Mouse (Mus musculus): ENCODE measurements around the gene Fbln5. TPM values are rescaled to one million over a fixed set of nuclear protein-coding genes. Genes with fewer than 3 reads are reported as not detected.

The Fbln5 gene
- polyA plus RNA-seq, 3 experiments from 2014 or later: not detected

DNA sequence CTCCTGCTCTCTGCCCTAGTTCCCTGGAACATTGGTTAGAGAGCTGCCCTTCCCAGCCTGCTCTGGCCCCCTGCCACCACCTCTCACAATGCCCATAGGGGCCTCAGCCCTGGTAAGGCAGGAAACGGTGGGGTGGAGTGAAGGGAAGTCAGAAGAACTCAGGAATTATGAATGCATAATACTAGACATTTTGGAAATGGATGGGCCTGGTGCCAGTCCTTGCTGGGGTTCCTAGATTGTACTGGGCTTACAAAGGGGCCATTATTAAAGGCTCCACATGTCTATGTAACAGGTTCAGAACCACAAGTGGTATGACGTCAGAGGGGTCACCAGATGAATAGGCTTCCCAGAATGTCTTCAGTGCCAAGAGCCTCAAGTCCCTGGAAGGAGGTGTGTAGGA is 11.5 kb downstream of the Fbln5 start:
- no peak for ATAC-seq

GRCm38 (mm10) chr12:101802445-101802844 is 16.4 kb downstream of the Fbln5 start:
- ATAC-seq: no peak

- no peak for ATAC-seq
These were observed 17.1 kb downstream of the Fbln5 start for GRCm38 (mm10) chr12:101801744-101802143.

DNA sequence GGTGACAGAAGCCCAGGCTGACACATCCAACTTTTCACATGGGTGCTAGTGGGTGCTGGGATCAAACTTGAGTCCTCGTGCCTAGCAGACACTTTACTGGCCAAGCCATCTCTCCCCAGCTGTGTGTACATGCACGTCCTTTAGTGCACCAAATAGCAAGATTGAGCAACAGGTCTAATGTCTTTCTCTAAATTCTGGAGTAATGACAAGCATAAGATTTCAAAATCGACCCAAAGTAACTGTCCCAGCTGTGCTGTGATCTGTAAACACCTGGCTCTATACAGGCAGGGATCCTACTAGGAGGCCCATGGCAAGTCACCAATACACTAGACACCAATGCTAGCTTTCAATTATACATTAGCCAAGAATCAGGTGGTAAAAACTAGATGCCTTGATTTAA is 17.8 kb downstream of the Fbln5 start:
- no peak for ATAC-seq

DNA sequence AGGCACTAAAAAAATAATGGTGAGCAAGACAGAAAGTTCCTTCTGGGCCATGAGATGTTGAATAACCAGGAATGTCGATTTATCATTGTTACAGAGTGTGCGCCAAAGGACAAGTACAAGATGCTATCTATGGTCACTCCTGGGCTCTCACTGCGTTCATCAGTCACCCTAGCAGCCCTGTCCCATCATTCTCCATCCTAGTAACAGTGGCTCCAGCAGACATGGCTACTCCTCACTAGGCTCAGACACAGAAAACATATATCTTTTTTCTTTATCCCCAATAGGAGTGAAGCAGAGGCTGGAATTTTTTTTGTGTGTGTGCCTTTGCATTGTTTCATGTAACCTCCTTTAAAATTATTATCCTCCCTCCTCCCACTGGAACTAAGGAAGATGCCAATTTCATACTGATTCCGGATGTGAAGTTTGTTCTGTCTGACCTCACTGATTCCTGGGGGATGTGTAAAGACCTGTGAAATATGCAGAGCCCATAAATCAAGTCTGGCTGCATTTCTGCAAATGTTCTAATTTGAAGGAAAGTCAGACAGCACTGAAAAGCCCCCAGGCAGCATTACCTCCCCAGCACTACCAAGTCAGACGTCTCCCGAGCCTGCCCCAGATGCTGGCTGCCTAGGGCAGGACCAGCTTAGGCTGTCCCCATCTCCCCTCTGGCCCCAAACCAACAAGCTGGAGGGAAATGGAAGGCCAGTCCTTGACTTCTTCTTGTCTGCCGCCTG is 20.5 kb downstream of the Fbln5 start:
- ATAC-seq: no peak

DNA sequence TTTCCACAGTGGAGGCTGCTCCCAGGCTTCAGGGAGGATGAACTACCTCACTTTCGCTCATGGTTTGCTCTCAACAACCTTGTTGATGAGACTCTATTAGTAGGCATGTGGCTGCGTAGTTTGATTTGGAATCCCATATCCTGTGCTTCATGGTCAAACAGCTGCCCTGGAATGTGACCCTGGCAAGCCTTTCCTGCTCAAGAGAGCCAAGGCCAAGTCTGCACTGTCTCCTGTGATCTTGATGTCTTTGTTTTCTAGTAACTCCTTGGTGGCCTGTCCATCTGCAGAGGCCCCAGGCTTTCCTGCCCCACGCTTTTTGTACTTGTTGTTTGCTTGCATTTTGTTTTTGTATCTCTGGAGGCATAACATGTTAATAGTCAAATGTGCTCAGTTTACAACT is 24.4 kb downstream of the Fbln5 start:
- ATAC-seq: no peak

DNA sequence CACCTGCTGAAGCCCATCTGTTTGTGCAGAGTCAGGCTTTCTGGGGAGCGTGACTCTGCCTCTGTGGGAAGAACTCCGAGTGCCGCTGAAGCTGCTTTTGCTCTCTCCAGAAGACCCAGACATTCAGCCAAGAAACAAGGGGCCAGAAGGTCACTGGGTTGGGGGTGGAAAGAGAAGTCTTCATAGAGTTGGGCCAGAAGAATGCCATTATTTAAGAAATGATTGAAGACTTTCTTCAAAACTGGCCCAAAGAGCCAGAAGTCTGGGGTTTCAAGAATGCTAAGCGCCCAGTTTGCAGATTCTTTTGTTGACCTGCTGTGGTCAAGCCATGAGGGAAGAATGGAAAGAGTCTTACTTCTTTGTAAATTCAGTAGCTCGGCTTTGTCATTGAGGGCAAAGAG is 25.6 kb downstream of the Fbln5 start:
- ATAC-seq: no peak

DNA sequence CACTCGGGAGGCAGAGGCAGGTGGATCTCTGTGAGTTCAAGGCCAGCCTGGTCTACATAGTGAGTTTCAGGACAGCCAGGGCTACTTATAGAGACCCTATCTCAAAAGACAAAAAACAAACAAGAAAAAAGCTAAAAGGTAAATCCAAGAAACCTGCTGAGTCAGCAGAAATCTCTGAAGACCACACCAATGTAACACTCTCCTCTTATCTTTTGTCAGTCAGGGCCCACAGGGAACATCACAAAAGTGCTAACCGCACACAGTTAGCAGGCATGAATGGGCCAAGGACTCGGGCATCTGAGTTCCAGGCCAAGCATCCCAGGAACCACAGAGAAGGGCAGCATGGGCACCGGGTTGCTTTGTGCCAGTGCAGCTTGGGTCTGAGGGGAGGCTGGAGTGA is 26.2 kb downstream of the Fbln5 start:
- ATAC-seq: no peak

DNA sequence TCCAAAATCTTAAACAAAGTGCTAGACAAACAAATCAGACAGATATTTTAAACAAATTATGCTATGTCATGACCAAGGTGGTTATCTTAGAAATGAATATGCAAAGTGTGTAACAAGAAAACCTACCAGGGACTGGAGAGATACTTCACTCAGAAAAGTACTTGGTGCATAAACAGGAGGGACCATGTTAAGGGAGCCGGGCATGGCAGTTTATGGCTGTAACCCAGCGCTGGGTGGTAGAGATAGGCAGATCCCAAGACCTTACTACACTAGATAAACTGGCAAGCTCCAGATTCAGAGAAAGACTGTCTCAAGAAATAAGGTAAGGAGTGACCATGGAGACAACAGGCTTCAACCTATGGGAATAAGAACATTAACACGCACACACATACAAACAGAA is 29.1 kb downstream of the Fbln5 start:
- no peak for ATAC-seq

DNA sequence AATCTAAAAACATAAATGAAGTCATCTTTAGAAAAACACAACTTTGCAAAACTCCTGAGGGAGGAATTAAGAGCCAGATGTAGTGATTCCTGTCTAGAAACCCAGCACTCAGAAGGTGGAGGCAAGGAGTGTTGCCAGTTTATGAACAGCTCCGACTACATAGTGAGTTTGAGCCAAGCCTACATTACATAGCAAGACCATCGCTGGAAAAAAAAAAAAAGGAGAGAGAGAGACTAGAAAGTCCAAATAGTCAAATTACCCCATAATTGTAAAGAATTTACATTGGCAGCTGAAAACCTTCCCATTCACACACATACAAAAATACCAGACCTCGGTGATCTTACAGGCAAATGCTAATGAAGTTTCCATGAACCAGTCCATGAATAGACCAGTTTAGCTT is 29.6 kb downstream of the Fbln5 start:
- no peak for ATAC-seq

- ATAC-seq: no peak
These were observed 36.1 kb downstream of the Fbln5 start for GRCm38 (mm10) chr12:101782787-101783186.

GRCm38 (mm10) chr12:101780915-101781314 is 37.9 kb downstream of the Fbln5 start:
- no peak for ATAC-seq

DNA sequence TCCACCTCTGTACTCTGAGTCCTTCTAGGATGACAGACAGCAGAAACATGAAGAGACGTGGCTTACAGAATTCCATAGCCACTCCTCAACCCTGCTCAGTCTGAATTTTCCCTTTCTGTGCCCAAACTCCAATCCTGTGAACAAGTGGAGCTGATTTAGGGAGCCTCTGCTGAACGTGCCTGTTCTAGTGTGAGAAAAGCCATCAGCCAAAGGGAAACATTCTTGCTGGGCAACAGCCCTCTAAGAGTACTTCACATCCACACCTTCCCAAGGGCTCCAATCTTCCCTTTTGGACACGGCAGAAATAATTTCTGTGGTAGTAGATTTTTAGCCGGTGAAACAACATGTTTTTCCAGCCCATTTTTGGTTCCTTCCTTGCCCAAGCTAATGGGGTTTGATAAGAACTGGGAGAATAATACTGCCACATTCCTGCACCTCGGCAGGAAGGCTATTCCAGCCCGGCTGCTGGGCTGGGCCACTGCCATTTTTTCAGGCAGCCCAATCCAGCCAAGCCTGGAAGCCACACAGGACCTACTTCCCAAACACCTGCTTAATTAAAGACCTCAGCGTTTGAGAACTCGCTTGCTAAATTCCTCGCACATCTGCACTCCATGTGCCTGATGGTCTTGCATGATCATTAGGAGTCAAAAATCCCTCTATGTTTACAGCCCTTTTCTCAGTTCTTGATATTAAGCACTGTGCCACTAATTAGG is 41.1 kb downstream of the Fbln5 start:
- no peak for ATAC-seq

- ATAC-seq: no peak
These were observed 42.5 kb downstream of the Fbln5 start for GRCm38 (mm10) chr12:101776383-101776782.

DNA sequence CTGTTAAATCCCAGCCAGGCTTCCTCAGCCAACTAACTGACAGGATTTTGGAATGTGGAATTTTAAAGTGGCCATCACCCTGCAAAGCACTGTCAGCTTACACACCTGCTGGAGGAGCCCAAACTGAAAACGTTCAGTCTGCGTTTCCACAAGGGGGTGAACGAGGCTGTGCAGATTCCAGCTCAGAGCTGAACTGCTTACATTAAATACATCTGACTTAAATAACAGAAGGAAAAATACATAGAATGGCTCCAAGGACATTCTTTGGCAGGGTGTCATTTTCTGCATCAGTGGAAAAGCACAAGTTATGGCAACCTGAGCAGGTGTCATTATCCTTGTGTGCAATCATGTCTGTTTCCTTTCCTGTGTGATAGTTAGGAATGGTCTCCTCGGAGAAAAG is 44.7 kb downstream of the Fbln5 start:
- ATAC-seq: no peak

- no peak for ATAC-seq
These were observed 45.9 kb downstream of the Fbln5 start for GRCm38 (mm10) chr12:101772962-101773361.

- ATAC-seq: no peak
These were observed 48.4 kb downstream of the Fbln5 start for GRCm38 (mm10) chr12:101770283-101771015.

DNA sequence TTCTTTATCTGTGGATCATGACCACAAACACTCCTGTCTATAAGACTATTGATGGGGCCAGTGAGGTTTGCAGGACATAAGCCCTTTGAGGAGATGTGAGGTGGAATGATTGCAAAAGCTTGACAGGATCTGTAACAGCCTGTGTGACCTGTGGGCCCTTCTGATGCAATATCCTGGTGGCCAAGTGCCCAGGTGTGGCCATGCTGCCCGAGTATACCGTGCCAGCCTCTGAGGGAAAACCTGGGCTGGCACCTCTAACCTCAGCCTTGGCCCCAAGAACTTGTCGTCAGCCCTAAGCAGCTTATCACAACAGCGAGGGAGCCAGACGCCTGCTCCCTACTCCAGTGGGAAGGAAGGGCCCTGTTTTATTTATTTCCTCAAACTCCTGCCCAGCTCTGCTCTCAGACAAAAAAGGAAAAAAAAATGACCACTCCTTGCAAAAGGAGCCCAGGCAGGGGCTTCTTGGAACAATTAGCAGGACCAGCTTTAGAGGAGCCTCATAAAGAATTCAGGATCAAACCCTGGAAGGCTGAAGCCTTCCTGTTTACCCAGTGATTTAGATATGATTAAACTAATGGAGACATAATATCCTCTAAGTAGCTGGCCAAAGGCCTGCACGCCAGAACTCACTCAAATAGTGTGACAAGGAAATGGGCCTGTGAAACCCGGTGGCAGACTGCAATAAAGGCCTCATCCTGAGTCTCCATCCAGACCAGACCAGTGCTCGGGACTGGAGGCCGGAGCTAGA is 51.4 kb downstream of the Fbln5 start:
- no peak for ATAC-seq

- ATAC-seq: no peak
These were observed 52.5 kb downstream of the Fbln5 start for GRCm38 (mm10) chr12:101766228-101766852.

GRCm38 (mm10) chr12:101764870-101765269 is 54.0 kb downstream of the Fbln5 start:
- no peak for ATAC-seq

DNA sequence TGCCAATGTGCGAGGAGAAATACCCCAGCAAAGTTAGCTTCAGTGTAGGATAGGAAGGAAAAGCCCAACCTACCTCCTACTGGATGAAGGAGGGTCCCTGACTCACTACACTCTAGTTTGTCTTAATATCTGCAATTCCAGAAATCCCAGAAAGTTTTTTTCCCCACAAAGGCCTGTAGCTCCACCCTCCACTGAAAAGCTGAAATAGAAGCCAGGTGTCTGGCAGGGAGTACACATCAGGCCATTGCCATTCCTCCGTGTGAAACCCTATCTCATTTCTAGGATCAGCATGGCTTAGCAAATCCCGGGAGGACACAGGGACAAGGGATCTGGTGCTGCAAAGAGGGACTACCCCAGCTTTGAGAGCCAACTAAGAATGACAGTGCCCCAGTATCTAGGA is 55.8 kb downstream of the Fbln5 start:
- ATAC-seq: no peak

DNA sequence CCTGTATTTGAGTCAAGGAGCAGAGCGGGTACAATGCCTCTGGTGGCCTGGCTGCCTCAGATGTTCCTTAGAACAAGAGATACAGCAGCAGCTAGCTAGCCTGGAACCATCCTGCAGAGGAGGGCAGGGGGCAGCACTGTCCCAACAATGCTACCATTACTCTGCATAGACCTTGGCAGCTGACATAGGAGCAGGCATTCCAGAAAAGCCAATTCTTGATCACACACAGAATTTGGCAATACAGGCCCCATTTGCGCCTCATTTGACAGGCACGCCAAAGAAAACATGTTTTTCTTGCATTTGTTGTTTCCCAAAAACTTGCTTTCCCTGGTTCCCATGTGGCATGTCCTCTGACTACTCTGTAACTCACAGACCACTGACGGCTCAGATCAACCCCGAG is 56.8 kb downstream of the Fbln5 start:
- no peak for ATAC-seq

All from inflammation-experienced regulatory T-cells, adult 6 months (primary cell).